Mouse (Mus musculus) layer of hippocampus, adult 8-10 months (tissue): Measurements from ENCODE around the gene 4833423E24Rik. TPM values are rescaled to one million over a fixed set of nuclear protein-coding genes. Genes with fewer than 3 reads are reported as not detected.

Source experiments
- DNase-seq, 2 experiments: peaks; one replicate each; pipeline ENCODE4 v3.0.0; 2022; ENCODE audit warnings: low spot score in 2 of 2
- total RNA-seq, 4 experiments: library from RNA; stranded (reverse); gene quantifications; 2 replicates each; pipeline ENCODE4 v1.2.4; 2022

The 4833423E24Rik gene
- under 1 TPM; 0.18 to 0.73 (median 0.27) TPM for total RNA-seq

DNA sequence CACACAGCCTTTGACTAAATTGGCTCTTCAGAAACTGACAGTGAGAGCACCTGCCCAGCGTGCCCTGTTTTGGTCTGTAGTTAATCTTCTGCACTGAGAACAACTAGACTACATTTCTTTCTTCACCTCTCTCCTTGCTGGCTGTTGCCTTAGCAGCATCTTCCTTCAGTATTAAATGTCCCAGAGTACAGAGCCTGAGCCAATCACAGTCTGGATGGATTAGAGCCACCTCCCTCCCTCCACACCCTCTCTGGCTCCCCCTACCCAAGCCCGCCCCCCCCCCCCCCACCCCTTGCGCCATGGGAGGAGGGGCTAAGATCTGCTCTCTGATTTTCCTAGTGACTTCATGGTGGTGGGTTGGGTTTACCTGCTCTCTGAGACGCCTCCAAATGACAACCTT lies at the start of gene 4833423E24Rik:
4833423E24Rik (minus strand) TSS at position 146 of the 400 bp plus-strand sequence.
- no peak for DNase-seq

GRCm38 (mm10) chr2:85561187-85561586 lies 42.4 kb upstream of the 4833423E24Rik start:
- peak in 1 of 2 experiments; percentile 47 for DNase-seq

DNA sequence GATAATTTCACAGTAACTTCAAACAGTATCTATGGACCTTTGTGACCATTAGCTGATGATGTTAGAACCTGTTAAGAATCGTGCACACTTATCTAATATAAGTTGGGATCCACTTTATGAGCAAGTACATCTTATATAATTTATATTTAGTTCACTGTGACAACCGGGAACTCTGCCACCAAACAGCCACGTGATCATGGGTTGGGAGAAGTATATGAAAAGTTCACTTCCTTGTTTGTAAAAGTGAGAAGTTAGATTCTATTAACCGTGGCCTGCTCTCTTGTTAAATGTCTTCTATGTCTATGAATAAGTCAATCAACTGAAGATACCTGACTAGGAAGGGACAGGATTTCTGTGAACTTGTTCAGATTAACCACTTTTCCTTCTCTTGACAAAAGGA lies 41.4 kb upstream of the 4833423E24Rik start:
- no peak for DNase-seq

- DNase-seq, result no peak
These were observed 36.0 kb upstream of the 4833423E24Rik start for GRCm38 (mm10) chr2:85554806-85555205.

DNA sequence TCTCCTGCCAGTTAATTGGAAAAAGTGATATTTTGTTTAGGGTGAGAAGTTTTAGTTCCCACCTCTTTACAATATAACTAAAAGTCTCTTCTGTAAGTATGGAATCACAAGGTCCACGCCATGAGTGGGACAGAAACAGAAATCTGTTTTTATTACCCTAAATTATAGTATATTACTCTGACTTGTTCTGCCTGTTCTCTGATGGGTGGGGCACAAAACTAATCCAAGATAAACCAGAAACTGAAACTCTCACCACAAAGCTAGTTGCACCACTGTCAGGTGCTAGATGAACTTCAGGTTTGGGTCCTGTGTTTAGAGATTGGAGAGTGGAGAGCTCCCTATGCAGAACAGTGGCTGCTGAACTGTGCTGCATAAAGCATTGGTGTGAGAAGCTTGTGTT lies 15.1 kb upstream of the 4833423E24Rik start:
- no peak for DNase-seq

GRCm38 (mm10) chr2:85532082-85532778 lies 13.4 kb upstream of the 4833423E24Rik start:
- DNase-seq, result no peak

DNA sequence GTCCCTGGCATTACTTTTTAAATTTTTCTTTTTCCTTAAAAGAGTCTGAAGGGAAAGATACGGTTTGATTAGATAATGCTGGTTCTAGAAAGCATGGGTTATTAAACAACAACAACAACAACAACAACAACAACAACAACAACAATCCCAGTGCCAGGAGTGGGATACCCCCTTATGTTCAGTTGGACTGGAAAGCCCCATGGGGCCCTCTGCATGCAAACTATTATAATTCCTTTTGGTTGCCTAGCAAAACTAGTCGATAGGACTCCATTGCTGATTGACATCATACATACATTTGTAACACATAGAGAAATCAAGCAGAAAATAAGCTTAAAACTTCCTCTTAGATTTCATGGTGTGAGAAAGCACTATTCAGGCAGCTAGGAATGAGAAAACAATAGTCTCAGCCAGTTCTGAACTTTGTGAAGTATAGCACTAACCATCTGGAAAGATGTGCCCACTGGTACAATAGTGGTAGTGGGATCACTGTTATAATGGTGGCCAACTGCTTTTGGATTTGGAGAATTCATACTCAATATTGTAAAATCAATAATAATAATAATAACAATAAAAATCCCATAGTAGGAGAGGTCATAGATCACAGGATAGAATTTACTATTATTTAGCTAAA lies 4.2 kb upstream of the 4833423E24Rik start:
- no peak for DNase-seq

DNA sequence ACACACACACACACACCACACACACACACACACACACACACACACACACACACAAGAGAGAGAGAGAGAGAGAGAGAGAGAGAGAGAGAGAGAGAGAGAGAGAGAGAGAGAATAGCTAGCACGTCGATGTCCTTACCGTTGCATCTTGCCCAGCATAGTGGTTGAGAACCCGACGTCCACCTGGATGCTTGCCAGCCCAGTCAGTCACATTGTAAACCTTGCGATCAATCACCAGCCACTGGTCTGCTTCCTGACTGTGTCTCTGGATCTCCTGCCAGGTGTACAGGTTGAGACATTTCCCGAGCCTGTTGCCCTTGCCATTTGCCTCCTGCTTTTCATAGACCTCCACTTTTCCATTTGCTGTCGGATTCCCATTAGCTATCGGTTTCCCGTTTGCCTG lies 532 bp downstream of the 4833423E24Rik start:
- no peak for DNase-seq

DNA sequence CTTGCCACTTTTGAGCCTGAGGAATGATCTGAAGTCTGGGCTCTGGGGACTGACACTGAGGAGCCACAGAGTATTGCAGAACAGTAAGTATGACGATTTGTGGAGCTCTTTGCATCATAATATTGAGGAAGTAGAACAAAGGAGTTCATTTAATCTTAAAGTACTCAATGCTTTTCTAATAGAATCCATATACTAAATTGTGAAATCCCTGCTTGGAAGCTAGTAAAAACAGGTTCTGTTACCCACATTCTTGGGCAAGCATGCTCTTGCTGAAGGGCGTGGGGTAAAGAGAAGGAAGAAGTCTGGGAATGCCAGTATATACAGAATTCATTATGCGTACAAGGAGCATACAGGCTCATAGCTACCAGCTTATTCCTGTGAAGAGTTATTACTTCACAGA lies 8.4 kb downstream of the 4833423E24Rik start:
- no peak for DNase-seq

DNA sequence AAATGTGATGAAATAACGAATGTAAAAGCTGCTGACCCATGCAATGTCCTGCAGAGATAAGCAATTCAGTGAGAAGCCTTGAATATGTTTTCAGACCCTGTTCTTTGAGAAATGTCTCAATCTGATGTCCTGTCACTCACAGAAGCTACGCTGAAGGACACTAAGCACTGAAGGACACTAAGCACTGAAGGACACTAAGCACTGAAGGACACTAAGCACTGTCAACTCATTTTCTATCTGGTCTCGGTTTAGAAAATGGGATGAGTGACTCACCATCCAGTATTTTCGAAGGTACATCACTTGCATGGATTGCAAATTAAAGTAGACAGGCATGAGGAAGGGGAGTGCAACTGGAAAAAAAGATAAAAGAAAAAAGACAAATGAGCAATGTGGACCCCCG lies 28.4 kb downstream of the 4833423E24Rik start:
- no peak for DNase-seq

GRCm38 (mm10) chr2:85466801-85467325 lies 52.0 kb downstream of the 4833423E24Rik start:
- DNase-seq, result no peak

DNA sequence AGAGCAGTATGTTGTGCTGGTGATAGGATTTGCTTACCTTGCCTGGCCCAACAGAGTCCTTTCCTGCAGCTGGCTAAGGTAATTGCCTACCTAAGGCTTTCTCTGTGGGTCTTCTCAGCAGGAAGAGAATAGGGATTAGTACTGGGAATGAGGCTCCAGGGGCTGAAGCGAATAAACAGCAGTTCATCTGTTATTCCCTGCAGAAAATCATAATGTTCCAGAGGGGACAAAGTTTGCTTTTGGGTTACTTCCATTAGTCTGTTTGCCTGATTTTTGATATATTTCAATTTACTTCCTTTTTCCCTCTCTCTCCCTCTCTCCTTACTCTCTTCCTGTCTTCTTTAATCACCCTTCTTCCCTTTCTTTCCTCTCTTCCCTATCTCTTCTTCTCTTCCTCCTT lies 75.3 kb downstream of the 4833423E24Rik start, which contains the start of gene Olfr995:
Olfr995 (minus strand) TSS at position 101 of the 400 bp plus-strand sequence.
- no peak for DNase-seq

DNA sequence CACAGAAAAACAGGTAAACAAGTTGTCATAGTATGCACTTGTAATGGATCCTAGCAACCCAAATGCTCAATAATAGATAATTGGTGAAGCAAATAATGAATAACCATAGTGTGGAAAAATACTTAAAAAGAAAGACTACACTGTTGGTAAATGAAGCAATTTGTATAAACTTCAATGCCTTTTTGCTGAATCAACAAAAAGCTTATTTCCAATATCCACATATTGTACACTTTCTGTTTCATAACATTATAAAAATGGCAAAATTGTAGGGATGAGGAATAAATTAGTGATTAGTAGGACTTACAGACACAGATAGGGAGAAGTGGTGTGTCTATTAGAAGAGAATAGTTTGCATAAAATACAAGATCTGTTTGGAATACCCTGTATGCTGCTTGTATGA lies 76.3 kb downstream of the 4833423E24Rik start:
- no peak for DNase-seq

GRCm38 (mm10) chr2:85436351-85436750 lies 82.5 kb downstream of the 4833423E24Rik start, which contains the start of gene Olfr994:
Olfr994 (minus strand) TSS chr2:85436451.
- no peak for DNase-seq

Other genes starting within 250 kb of the 4833423E24Rik start
- not detected for gene Olfr987, start 179.7 kb downstream of the 4833423E24Rik start, total RNA-seq
- gene Olfr988, start 155.8 kb downstream of the 4833423E24Rik start, total RNA-seq, result not detected
- not detected for gene Olfr992, start 109.6 kb downstream of the 4833423E24Rik start, total RNA-seq
- gene Olfr993, start 104.1 kb downstream of the 4833423E24Rik start, total RNA-seq, result not detected
- gene Olfr994, start 82.6 kb downstream of the 4833423E24Rik start, total RNA-seq, result not detected
- not detected for gene Olfr995, start 75.4 kb downstream of the 4833423E24Rik start, total RNA-seq
- gene Olfr996, start 60.2 kb upstream of the 4833423E24Rik start, total RNA-seq, result not detected
- gene Olfr998, start 69.9 kb upstream of the 4833423E24Rik start, total RNA-seq, result not detected
- gene Olfr1000, start 92.9 kb upstream of the 4833423E24Rik start, total RNA-seq, result not detected
- gene Olfr1002, start 131.7 kb upstream of the 4833423E24Rik start, total RNA-seq, result not detected
- not detected for gene Olfr154, start 145.4 kb upstream of the 4833423E24Rik start, total RNA-seq
- gene Olfr1006, start 159.7 kb upstream of the 4833423E24Rik start, total RNA-seq, result not detected
- not detected for gene Olfr1008, start 170.4 kb upstream of the 4833423E24Rik start, total RNA-seq
- gene Olfr1009, start 196.4 kb upstream of the 4833423E24Rik start, total RNA-seq, result not detected
- gene Olfr1012, start 243.7 kb upstream of the 4833423E24Rik start, total RNA-seq, result not detected
- gene Olfr1013, start 248.1 kb upstream of the 4833423E24Rik start, total RNA-seq, result not detected